Mouse (Mus musculus): ENCODE results near the gene Iqcf5. TPM values are rescaled to one million over a fixed set of nuclear protein-coding genes. Genes with fewer than 3 reads are reported as not detected.
A peak's percentile ranks its signal among the peaks of the same experiment; 100 is the strongest.

Iqcf5 gene
- not detected in 2 replicates for total RNA-seq (2014; rRNA removed)
- not detected in 2 replicates for polyA plus RNA-seq (2015; fragmentation: Nextera tagmentation; extraction: Ambion mirVana)

DNA sequence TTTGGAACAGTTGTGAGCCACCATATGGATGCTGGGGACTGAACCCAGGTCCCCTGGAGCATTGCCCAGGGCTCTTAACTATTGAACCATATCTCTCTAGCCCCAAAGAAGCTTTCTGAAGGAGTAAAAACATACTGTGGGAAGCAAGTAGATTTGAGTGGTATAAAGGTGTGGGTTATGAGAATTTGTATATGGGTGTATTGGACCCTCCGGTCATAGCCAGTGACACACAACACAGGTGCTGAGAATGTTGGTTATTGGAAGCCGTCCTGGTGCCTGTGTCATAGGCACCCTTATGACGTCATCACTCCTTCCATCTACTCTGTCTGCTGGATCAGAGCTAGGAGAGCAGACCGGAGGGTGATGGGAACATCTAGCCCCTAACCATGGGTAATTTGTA, at the start of gene Iqcf5:
Gene Iqcf5 (plus strand): TSS at position 301 of the 400 bp plus-strand sequence.
- Histone ChIP-seq H3K27me3 (ENCODE audit: insufficient read depth, low read length) (no peaks in the 10 kb centered on the region), H3K27ac (ENCODE audit: low read depth, low read length) (no peak within 1 kb of the TSS), H3K9ac (replicated peaks; ENCODE audit: low read length, poor library complexity, severe bottlenecking) (no peak within 1 kb of the TSS), H3K4me2 (ENCODE audit: low read depth, low read length, poor library complexity, severe bottlenecking) (no peak within 1 kb of the TSS), H3K4me3 (ENCODE audit: low read depth, low read length) (no peak within 1 kb of the TSS), H3K4me1 (ENCODE audit: insufficient read depth, low read length) (no peaks in the 10 kb centered on the region), H3K9me3 (ENCODE audit: low read length) (no peaks in the 10 kb centered on the region), H3K36me3 (ENCODE audit: insufficient read depth, low read length) (no peaks in the 10 kb centered on the region)
- 83% methylated on average over 4 of the region's 4 CpGs for WGBS
- no peak for ATAC-seq (ENCODE audit: low FRiP score)
- DNase-seq (ENCODE audit: low spot score) = no peak
- TF ChIP-seq CTCF (IDR thresholded peaks at IDR 0.05) = no peak

DNA sequence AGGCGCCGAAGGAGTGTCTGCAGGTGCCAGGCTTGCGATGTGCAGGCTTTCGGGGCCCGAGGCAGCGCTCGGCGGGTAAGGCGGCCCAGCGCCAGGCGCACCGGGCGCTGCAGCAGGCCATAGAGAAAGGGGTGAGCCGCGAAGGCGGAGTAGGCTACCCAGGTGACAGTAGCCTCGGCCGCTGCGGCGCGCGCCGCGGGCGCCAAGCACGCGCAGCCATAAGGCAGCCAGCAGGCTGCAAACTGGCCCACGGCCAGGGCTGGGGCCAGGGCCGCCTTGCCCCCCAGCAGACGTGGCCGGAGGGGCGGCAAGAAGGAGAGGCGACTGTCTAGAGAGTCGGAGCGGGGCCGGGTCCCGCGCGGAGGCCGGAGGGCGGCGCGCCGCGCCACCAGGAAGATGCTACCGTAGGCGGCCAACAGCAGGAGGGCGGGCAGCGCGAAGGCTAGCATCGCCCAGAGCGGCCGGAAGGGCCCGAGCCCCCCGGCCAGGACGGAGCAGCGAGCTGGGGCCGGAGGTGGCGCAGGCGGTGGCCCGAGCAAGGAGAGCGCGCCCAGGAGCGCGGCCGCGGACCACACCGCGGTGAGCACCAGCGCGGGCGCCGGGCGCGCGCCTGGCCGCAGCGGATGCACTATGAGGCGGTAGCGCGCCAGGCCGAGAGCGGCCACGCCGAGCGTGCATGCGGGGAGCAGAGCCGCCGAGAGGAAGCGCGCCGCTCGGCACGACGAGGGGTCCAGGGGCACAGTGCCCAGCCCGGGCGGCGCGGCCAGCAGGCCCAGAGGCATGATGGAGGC, 49.4 kb upstream of the Iqcf5 start:
- Histone ChIP-seq H3K27ac (ENCODE audit: low read depth, low read length) (peak overlapping the region; percentile 89), H3K4me2 (ENCODE audit: low read depth, low read length, poor library complexity, severe bottlenecking) (peak overlapping the region; percentile 94), H3K27me3 (ENCODE audit: insufficient read depth, low read length) (no peaks in the 10 kb centered on the region), H3K9me3 (ENCODE audit: low read length) (no peaks in the 10 kb centered on the region), H3K36me3 (ENCODE audit: insufficient read depth, low read length) (peaks cover 30% of the 10 kb centered on the region), H3K4me3 (ENCODE audit: low read depth, low read length) (peak overlapping the region; percentile 52), H3K4me1 (ENCODE audit: insufficient read depth, low read length) (no peaks in the 10 kb centered on the region; the same call in 1 of the 2 replicates), H3K9ac (replicated peaks; ENCODE audit: low read length, poor library complexity, severe bottlenecking) (peak overlapping the region; percentile 89)
- ATAC-seq (ENCODE audit: low FRiP score) (peak; percentile 81), DNase-seq (ENCODE audit: low spot score) (peak; percentile 92)
- WGBS = 2% methylated on average over 81 of the region's 99 CpGs
- TF ChIP-seq CTCF (IDR thresholded peaks at IDR 0.05) = no peak

DNA sequence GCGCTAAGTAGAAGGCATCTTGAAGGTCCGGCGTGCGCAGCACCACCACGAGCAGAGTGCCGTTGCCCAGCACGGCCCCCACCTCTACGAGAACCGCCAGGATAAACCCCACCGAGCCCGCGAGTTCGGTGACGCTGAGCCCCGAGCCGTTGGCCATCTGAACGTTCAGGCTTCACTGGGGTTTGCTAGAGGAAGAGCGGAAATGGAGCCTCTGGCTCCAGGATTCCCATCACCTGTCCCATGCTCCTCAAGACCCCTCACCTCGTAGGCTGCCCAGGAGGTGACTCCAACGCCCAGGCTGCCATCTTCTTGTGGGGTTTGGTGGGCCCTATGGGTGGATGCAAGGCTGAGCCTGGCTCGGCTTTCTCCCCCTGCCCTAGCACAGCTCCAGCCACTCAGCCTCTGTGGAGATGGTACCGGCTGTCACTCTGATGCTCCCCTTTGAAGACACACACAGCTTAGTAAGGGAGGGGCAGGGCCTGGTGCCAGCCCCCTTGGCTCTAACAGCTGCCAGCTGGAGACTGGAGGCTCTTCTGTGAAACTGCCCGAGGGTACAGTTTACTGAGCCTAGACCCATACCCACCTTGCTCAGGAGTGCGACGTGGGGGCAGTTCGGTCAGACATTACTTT, 48.7 kb upstream of the Iqcf5 start, which contains the start of gene Gpr62:
Gene Gpr62 (minus strand): TSS at position 368 of the 630 bp plus-strand sequence.
- peak within 1 kb of the TSS; percentile 89 for H3K9ac ChIP-seq (replicated peaks; ENCODE audit: low read length, poor library complexity, severe bottlenecking)
- H3K36me3 ChIP-seq (ENCODE audit: insufficient read depth, low read length) = peaks cover 27% of the 10 kb centered on the region
- peak; percentile 88 for DNase-seq (ENCODE audit: low spot score)
- peak within 1 kb of the TSS; percentile 52 for H3K4me3 ChIP-seq (ENCODE audit: low read depth, low read length)
- H3K27ac ChIP-seq (ENCODE audit: low read depth, low read length) = peak within 1 kb of the TSS; percentile 89
- H3K27me3 ChIP-seq (ENCODE audit: insufficient read depth, low read length) = no peaks in the 10 kb centered on the region
- H3K9me3 ChIP-seq (ENCODE audit: low read length) = no peaks in the 10 kb centered on the region
- H3K4me2 ChIP-seq (ENCODE audit: low read depth, low read length, poor library complexity, severe bottlenecking) = peak within 1 kb of the TSS; percentile 94
- ATAC-seq (ENCODE audit: low FRiP score) = peak; percentile 57
- 23% methylated on average over 26 of the region's 26 CpGs for WGBS
- TF ChIP-seq CTCF (IDR thresholded peaks at IDR 0.05) = no peak
- H3K4me1 ChIP-seq (ENCODE audit: insufficient read depth, low read length) = no peaks in the 10 kb centered on the region; the same call in 1 of the 2 replicates

DNA sequence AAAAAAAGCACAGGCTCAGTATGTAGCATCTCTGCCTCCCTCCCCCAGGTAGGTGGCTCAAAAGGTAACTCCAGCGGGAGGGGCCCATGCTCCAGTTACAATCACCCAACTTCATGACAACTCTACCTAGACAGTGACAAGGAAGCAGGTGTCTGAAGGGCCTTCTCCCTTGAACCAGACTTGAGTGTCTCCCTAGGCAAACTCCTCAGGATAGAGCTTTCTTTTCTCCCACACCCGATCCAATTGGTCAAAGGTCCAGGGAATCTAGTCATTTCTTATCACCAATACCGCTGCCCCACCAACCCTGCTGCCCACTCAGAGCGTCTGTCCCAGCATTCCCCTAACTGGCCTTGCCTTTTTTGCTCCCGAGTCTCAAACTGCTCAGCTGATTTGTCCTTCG, 47.7 kb upstream of the Iqcf5 start:
- ATAC-seq (ENCODE audit: low FRiP score) (no peak), DNase-seq (ENCODE audit: low spot score) (no peak)
- no peak overlapping the region for H3K9ac ChIP-seq (replicated peaks; ENCODE audit: low read length, poor library complexity, severe bottlenecking)
- H3K36me3 ChIP-seq (ENCODE audit: insufficient read depth, low read length) = peaks cover 20% of the 10 kb centered on the region
- H3K9me3 ChIP-seq (ENCODE audit: low read length) = no peaks in the 10 kb centered on the region
- no peak overlapping the region for H3K4me3 ChIP-seq (ENCODE audit: low read depth, low read length)
- WGBS = 92% methylated on average over 6 of the region's 6 CpGs
- H3K4me1 ChIP-seq (ENCODE audit: insufficient read depth, low read length) = no peaks in the 10 kb centered on the region; the same call in 1 of the 2 replicates
- H3K27ac ChIP-seq (ENCODE audit: low read depth, low read length) = no peak overlapping the region
- H3K4me2 ChIP-seq (ENCODE audit: low read depth, low read length, poor library complexity, severe bottlenecking) = no peak overlapping the region
- no peak for TF ChIP-seq CTCF (IDR thresholded peaks at IDR 0.05)
- no peaks in the 10 kb centered on the region for H3K27me3 ChIP-seq (ENCODE audit: insufficient read depth, low read length)

DNA sequence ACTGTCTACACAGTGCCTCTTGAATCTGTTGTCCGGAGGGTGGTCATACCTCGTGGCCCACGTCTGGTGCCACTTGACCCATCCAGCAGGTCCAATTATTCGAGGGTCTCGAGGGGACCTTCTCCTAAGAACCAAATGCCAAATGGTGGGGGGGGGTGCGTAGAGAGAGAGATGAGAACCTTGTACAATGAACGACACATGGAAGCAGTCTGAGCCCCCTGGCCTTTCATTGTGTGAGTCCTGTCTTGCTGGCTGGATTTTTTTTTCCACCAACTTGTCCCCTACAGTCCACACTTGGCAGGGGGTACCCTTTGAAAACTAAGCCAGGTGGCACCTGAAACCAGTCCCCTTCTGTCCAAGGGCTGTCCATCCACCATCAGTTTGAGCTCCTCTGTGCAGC, 46.6 kb upstream of the Iqcf5 start:
- Histone ChIP-seq H3K4me3 (ENCODE audit: low read depth, low read length) (no peak overlapping the region), H3K4me1 (ENCODE audit: insufficient read depth, low read length) (no peaks in the 10 kb centered on the region; the same call in 1 of the 2 replicates), H3K9ac (replicated peaks; ENCODE audit: low read length, poor library complexity, severe bottlenecking) (no peak overlapping the region), H3K9me3 (ENCODE audit: low read length) (no peaks in the 10 kb centered on the region), H3K36me3 (ENCODE audit: insufficient read depth, low read length) (peaks cover 11% of the 10 kb centered on the region; the same call in 1 of the 2 replicates), H3K4me2 (ENCODE audit: low read depth, low read length, poor library complexity, severe bottlenecking) (no peak overlapping the region), H3K27ac (ENCODE audit: low read depth, low read length) (no peak overlapping the region), H3K27me3 (ENCODE audit: insufficient read depth, low read length) (no peaks in the 10 kb centered on the region)
- DNase-seq (ENCODE audit: low spot score) (no peak), ATAC-seq (ENCODE audit: low FRiP score) (no peak)
- 87% methylated on average over 7 of the region's 7 CpGs for WGBS
- no peak for TF ChIP-seq CTCF (IDR thresholded peaks at IDR 0.05)

DNA sequence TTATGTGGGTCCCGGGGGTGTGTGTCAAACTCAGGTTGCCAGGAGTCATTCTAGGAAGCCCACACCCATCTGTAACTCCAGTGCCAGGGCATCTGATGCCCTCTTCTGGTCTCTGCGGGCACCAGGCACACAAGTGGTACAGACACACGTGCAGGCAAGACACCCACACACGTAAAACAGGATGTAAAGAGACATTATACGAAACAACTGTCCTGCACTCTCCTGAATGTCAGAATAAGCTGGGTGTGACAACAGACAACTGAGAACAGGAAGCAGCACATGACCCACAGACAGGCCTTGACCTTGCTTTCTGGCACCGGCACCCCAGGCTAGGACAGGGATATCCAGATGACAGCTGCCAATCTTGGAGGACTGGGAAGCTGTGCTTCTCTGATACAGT, 45.1 kb upstream of the Iqcf5 start:
- Histone ChIP-seq H3K36me3 (ENCODE audit: insufficient read depth, low read length) (no peaks in the 10 kb centered on the region), H3K4me3 (ENCODE audit: low read depth, low read length) (no peak overlapping the region), H3K9me3 (ENCODE audit: low read length) (no peaks in the 10 kb centered on the region), H3K27me3 (ENCODE audit: insufficient read depth, low read length) (no peaks in the 10 kb centered on the region), H3K4me1 (ENCODE audit: insufficient read depth, low read length) (no peaks in the 10 kb centered on the region; the same call in 1 of the 2 replicates), H3K27ac (ENCODE audit: low read depth, low read length) (no peak overlapping the region), H3K4me2 (ENCODE audit: low read depth, low read length, poor library complexity, severe bottlenecking) (no peak overlapping the region), H3K9ac (replicated peaks; ENCODE audit: low read length, poor library complexity, severe bottlenecking) (no peak overlapping the region)
- DNase-seq (ENCODE audit: low spot score) (no peak), ATAC-seq (ENCODE audit: low FRiP score) (no peak)
- peak; percentile 11; the same call in 1 of the 2 replicates for TF ChIP-seq CTCF (IDR thresholded peaks at IDR 0.05)
- 77% methylated on average over 6 of the region's 6 CpGs for WGBS
